Mouse (Mus musculus) lung, adult 2 months (tissue): Measurements from ENCODE around the gene Tiam1. TPM values are rescaled to one million over a fixed set of nuclear protein-coding genes. Genes with fewer than 3 reads are reported as not detected.

Experiments used
- DNase-seq: peaks from one replicate; pipeline ENCODE4 v3.0.0; 2022
- H3K4me1 ChIP-seq: fragments of 200-500 bp; 2 replicates; pipeline ENCODE4 v1.6.1; 2011; ENCODE audit warnings: low read length; ENCODE audit not compliant: control insufficient read depth, insufficient read depth
- H3K4me3 ChIP-seq: fragments of 200-500 bp; replicated peaks from 2 replicates; pipeline ENCODE3; 2011; ENCODE audit warnings: low read depth, mild to moderate bottlenecking, control low read depth, low read length; ENCODE audit errors: extremely low read depth
- CTCF ChIP-seq: fragments of 200-500 bp; IDR thresholded peaks from 2 replicates; pipeline ENCODE4 v1.5.1; 2011; ENCODE audit warnings: mild to moderate bottlenecking, low read length, control low read depth; ENCODE audit not compliant: insufficient read depth
- POLR2A ChIP-seq: fragments of 200-500 bp; IDR thresholded peaks from 2 replicates; pipeline ENCODE4 v1.6.1; 2011; ENCODE audit warnings: low read depth, mild to moderate bottlenecking, control low read depth, low read length, borderline replicate concordance; ENCODE audit errors: extremely low read depth
- WGBS: fragments of 180-500 bp; shearing (Covaris S2); methylation state at CpG from one replicate; pipeline ENCODE4 v1.1.7; 2018; 5-methylcytosine and 5-hydroxymethylcytosine counted together
- polyA plus RNA-seq: library from polyadenylated mRNA; depleted of rRNA; stranded (reverse); fragments of >200 nt; gene quantifications from 2 replicates; pipeline ENCODE4 v1.2.3, GENCODE M21; 2012

The Tiam1 gene
- polyA plus RNA-seq, 1 experiment, result 14.6 TPM

GRCm38 (mm10) chr16:89920417-89920816 is 223.2 kb downstream of the Tiam1 start:
- WGBS, result 75% methylated on average over 8 of the region's 8 CpGs

GRCm38 (mm10) chr16:89917404-89917803 is 226.2 kb downstream of the Tiam1 start:
- no peak for TF ChIP-seq POLR2A
- TF ChIP-seq CTCF, result no peak
- WGBS, result 87% methylated on average over 15 of the region's 15 CpGs
- DNase-seq, result no peak
- Histone ChIP-seq H3K4me3 (no peak overlapping the region), H3K4me1 (no peaks in the 10 kb centered on the region)

More at GRCm38 (mm10) chr16:89920417-89920816, 223.2 kb downstream of the Tiam1 start:
- no peak for DNase-seq
- Histone ChIP-seq H3K4me1 (peaks cover 2% of the 10 kb centered on the region; the same call in 1 of the 2 replicates), H3K4me3 (no peak overlapping the region)
- no peak for TF ChIP-seq POLR2A

GRCm38 (mm10) chr16:89914946-89915345 is 228.6 kb downstream of the Tiam1 start:
- Histone ChIP-seq H3K4me3 (no peak overlapping the region), H3K4me1 (no peaks in the 10 kb centered on the region)
- no peak for TF ChIP-seq POLR2A
- DNase-seq, result no peak
- whole genome bisulfite sequencing, result 76% methylated on average over 4 of the region's 4 CpGs

- TF ChIP-seq CTCF (no peak), POLR2A (no peak)
- no peak for DNase-seq
- Histone ChIP-seq H3K4me1 (no peaks in the 10 kb centered on the region), H3K4me3 (no peak overlapping the region)
- WGBS, result 53% methylated on average over 8 of the region's 8 CpGs
Observed at GRCm38 (mm10) chr16:89912686-89913375, 230.7 kb downstream of the Tiam1 start.

- no peak for TF ChIP-seq CTCF
- TF ChIP-seq POLR2A, result no peak
- no peak for DNase-seq
- Histone ChIP-seq H3K4me3 (no peak overlapping the region), H3K4me1 (no peaks in the 10 kb centered on the region)
- WGBS, result 54% methylated on average over 26 of the region's 26 CpGs
Observed at GRCm38 (mm10) chr16:89909393-89910068, 234.0 kb downstream of the Tiam1 start.

GRCm38 (mm10) chr16:89907651-89908050 is 235.9 kb downstream of the Tiam1 start:
- no peak overlapping the region for H3K4me3 ChIP-seq
- 82% methylated on average over 9 of the region's 9 CpGs for WGBS
- no peak for TF ChIP-seq POLR2A
- TF ChIP-seq CTCF, result no peak

GRCm38 (mm10) chr16:89906909-89907308 is 236.7 kb downstream of the Tiam1 start:
- 61% methylated on average over 7 of the region's 7 CpGs for WGBS
- no peak for DNase-seq
- TF ChIP-seq CTCF (no peak), POLR2A (no peak)
- Histone ChIP-seq H3K4me3 (no peak overlapping the region), H3K4me1 (no peaks in the 10 kb centered on the region)

More at GRCm38 (mm10) chr16:89907651-89908050, 235.9 kb downstream of the Tiam1 start:
- DNase-seq, result no peak
- no peaks in the 10 kb centered on the region for H3K4me1 ChIP-seq

GRCm38 (mm10) chr16:89905730-89906305 is 237.8 kb downstream of the Tiam1 start:
- no peak for TF ChIP-seq CTCF
- TF ChIP-seq POLR2A, result no peak

GRCm38 (mm10) chr16:89904121-89904520 is 239.4 kb downstream of the Tiam1 start:
- Histone ChIP-seq H3K4me3 (no peak overlapping the region), H3K4me1 (no peaks in the 10 kb centered on the region)
- no peak for DNase-seq
- no peak for TF ChIP-seq CTCF
- no peak for TF ChIP-seq POLR2A
- 89% methylated on average over 12 of the region's 12 CpGs for WGBS

More at GRCm38 (mm10) chr16:89905730-89906305, 237.8 kb downstream of the Tiam1 start:
- Histone ChIP-seq H3K4me1 (no peaks in the 10 kb centered on the region), H3K4me3 (no peak overlapping the region)
- DNase-seq, result no peak
- 94% methylated on average over 1 of the region's 1 CpGs for WGBS
